Mouse (Mus musculus): Measurements from ENCODE around the gene Rcn2. TPM values are rescaled to one million over a fixed set of nuclear protein-coding genes. Genes with fewer than 3 reads are reported as not detected.

The Rcn2 gene
- polyA plus RNA-seq, 1 experiment from 2014 or later = 345 TPM

DNA sequence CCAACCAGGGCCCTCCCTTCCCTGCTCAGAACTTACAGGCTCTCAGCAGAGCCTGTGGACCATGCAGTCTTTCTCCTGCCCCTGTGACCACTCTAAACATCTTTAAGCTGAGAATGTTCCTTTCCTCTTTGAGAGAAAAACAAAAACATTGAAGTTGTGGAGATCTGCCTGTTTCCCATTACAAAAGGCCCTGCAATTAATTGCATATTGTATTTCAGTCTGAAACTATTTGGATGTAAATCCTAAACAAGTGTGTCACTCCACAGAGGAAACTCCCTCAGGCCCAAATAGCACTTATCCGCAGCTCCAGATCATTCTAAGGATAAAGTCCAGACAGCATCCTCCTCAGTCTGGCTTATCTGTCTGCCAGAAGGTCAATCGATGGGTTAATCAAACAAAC is 31.2 kb downstream of the Rcn2 start:
- Histone ChIP-seq H3K9ac (no peak overlapping the region), H3K4me1 (peaks cover 17% of the 10 kb centered on the region), H3K27me3 (no peaks in the 10 kb centered on the region), H3K4me3 (no peak overlapping the region), H3K4me2 (replicated peaks) (no peak overlapping the region), H3K36me3 (peaks cover 32% of the 10 kb centered on the region), H3K9me3 (replicated peaks) (no peaks in the 10 kb centered on the region), H3K27ac (no peak overlapping the region)
- ATAC-seq (ENCODE audit: low FRiP score) = no peak
- WGBS = 88% methylated on average over 2 of the region's 2 CpGs

GRCm38 (mm10) chr9:56074863-56075262 is 33.2 kb downstream of the Rcn2 start:
- WGBS = 75% methylated on average over 12 of the region's 12 CpGs
- no peak overlapping the region for H3K9ac ChIP-seq
- H3K4me1 ChIP-seq = peaks cover 17% of the 10 kb centered on the region
- no peak overlapping the region for H3K4me3 ChIP-seq
- no peak overlapping the region for H3K27ac ChIP-seq
- H3K4me2 ChIP-seq (replicated peaks) = no peak overlapping the region
- peaks cover 30% of the 10 kb centered on the region for H3K36me3 ChIP-seq
- no peaks in the 10 kb centered on the region for H3K27me3 ChIP-seq
- ATAC-seq (ENCODE audit: low FRiP score) = no peak
- H3K9me3 ChIP-seq (replicated peaks) = no peaks in the 10 kb centered on the region

- H3K27me3 ChIP-seq = no peaks in the 10 kb centered on the region
- no peaks in the 10 kb centered on the region for H3K9me3 ChIP-seq (replicated peaks)
- peaks cover 31% of the 10 kb centered on the region for H3K36me3 ChIP-seq
- no peak overlapping the region for H3K4me3 ChIP-seq
- 0 out of 2 replicates have a peak overlapping the region, but pooled peaks have one; percentile 14 for H3K27ac ChIP-seq
- H3K4me1 ChIP-seq = peaks cover 17% of the 10 kb centered on the region
- H3K4me2 ChIP-seq (replicated peaks) = no peak overlapping the region
- 0 out of 2 replicates have a peak, but pooled peaks have one; percentile 46 for ATAC-seq (ENCODE audit: low FRiP score)
- no peak overlapping the region for H3K9ac ChIP-seq
- WGBS = 6% methylated on average over 4 of the region's 4 CpGs
Measured at GRCm38 (mm10) chr9:56075264-56075663, 33.6 kb downstream of the Rcn2 start.

- Histone ChIP-seq H3K4me1 (peaks cover 17% of the 10 kb centered on the region), H3K4me2 (replicated peaks) (no peak overlapping the region), H3K9me3 (replicated peaks) (no peaks in the 10 kb centered on the region), H3K27ac (peak overlapping the region; percentile 14), H3K36me3 (peaks cover 28% of the 10 kb centered on the region), H3K9ac (no peak overlapping the region), H3K4me3 (no peak overlapping the region), H3K27me3 (no peaks in the 10 kb centered on the region)
- WGBS = 56% methylated on average over 7 of the region's 7 CpGs
- no peak for ATAC-seq (ENCODE audit: low FRiP score)
Measured at GRCm38 (mm10) chr9:56075901-56076620, 34.4 kb downstream of the Rcn2 start.

GRCm38 (mm10) chr9:56079587-56079986 is 37.9 kb downstream of the Rcn2 start:
- no peak overlapping the region for H3K27ac ChIP-seq
- H3K4me2 ChIP-seq (replicated peaks) = no peak overlapping the region
- peaks cover 18% of the 10 kb centered on the region for H3K36me3 ChIP-seq
- 83% methylated on average over 5 of the region's 5 CpGs for WGBS
- H3K9me3 ChIP-seq (replicated peaks) = no peaks in the 10 kb centered on the region
- no peak for ATAC-seq (ENCODE audit: low FRiP score)
- no peaks in the 10 kb centered on the region for H3K27me3 ChIP-seq
- H3K4me1 ChIP-seq = peaks cover 17% of the 10 kb centered on the region
- no peak overlapping the region for H3K4me3 ChIP-seq
- H3K9ac ChIP-seq = no peak overlapping the region

DNA sequence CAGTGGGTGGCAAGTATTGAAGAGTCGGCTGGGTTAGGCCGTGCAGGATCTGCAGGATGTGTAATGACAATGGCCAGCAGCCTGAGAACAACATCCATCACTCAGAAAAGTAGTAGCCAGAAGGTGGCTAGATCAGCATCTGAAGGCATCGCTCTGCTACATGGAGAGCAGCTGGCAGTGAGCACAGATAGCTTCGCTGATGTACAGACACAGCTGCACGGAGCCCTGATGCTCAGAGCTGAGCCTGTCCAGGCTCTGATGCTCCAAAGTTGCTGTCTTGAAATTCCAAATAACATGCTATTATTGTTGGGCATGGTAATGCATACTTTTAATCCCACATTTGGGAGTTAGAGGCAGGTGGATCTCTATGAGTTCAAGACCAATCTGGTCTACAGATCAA is 44.9 kb downstream of the Rcn2 start:
- Histone ChIP-seq H3K4me2 (replicated peaks) (no peak overlapping the region), H3K4me1 (peaks cover 13% of the 10 kb centered on the region), H3K9me3 (replicated peaks) (no peaks in the 10 kb centered on the region), H3K27me3 (no peaks in the 10 kb centered on the region), H3K36me3 (0 out of 2 replicates have a peak, but pooled peaks cover 5% of the 10 kb centered on the region), H3K4me3 (no peak overlapping the region), H3K9ac (no peak overlapping the region), H3K27ac (no peak overlapping the region)
- 82% methylated on average over 5 of the region's 5 CpGs for WGBS
- ATAC-seq (ENCODE audit: low FRiP score) = no peak

DNA sequence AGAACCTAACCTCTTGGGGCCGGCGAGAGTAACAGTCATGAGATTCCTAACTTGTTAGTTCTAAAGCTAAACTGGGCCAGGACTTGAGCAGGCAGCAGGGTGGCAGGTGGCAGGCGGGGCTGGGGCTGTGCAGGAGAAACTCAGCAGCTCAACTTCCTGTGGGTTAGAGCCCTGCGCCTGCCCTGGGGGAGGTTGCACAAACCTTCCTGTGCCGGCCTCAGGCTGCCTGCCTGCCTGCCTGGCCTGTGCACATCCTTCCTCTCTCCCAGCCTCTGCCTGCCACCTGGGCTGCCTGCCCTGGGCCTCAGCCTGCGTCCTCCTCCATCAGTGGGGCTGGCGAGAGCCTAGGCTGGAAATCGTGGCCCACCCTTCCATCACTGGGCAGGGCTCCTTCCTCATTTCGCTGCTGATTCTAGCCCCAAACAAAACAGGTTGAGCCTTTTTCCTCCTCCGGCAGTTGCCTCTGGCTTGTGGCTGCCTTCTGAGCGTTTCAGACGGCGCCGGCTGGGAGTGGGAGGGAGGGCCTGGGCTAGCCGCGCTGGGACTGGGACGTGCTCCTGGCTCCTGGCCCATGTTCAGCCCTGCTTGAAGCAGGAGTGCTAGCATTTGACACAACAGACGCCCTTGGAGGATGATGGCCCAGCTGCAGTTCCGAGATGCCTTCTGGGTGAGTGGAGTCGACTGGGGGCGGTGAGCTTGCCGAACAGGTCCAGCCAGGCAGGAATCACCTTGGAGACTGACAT is 48.3 kb downstream of the Rcn2 start, which contains the start of gene Pstpip1:
Gene Pstpip1 (plus strand): TSS at position 185 of the 743 bp plus-strand sequence.
- WGBS = 32% methylated on average over 22 of the region's 22 CpGs
- Histone ChIP-seq H3K27ac (peak within 1 kb of the TSS; percentile 58), H3K9me3 (replicated peaks) (no peaks in the 10 kb centered on the region), H3K27me3 (no peaks in the 10 kb centered on the region), H3K9ac (no peak within 1 kb of the TSS), H3K36me3 (no peaks in the 10 kb centered on the region), H3K4me2 (replicated peaks) (no peak within 1 kb of the TSS; the same call in 1 of the 2 replicates), H3K4me3 (no peak within 1 kb of the TSS), H3K4me1 (peaks cover 13% of the 10 kb centered on the region)
- peak; percentile 71 for ATAC-seq (ENCODE audit: low FRiP score)

- Histone ChIP-seq H3K9ac (no peak overlapping the region), H3K4me2 (replicated peaks) (no peak overlapping the region), H3K27ac (no peak overlapping the region), H3K36me3 (no peaks in the 10 kb centered on the region), H3K27me3 (no peaks in the 10 kb centered on the region), H3K4me1 (peaks cover 13% of the 10 kb centered on the region), H3K4me3 (no peak overlapping the region), H3K9me3 (replicated peaks) (no peaks in the 10 kb centered on the region)
- peak; percentile 41; the same call in 1 of the 2 replicates for ATAC-seq (ENCODE audit: low FRiP score)
- WGBS = 80% methylated on average over 5 of the region's 5 CpGs
Measured at GRCm38 (mm10) chr9:56090546-56091225, 49.0 kb downstream of the Rcn2 start.

DNA sequence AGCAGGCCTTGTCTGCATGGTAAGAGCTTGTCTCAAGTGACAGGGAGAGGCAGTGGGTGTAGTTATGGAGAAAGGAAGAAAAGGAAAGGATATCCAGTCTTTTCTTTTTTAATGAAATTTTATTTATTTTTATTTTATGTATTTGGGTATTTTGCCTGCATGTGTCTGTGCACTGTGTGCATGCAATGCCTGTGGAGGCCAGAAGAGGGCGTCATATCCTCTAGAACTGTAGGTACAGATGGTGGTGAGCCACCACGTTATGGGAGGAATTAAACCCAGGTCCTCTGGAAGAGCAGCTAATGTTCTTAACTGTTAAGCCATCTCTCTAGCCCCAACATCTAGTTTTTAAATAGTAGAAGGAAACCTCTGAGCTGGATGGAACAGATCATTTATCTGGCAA is 50.5 kb downstream of the Rcn2 start:
- Histone ChIP-seq H3K27me3 (no peaks in the 10 kb centered on the region), H3K9ac (no peak overlapping the region), H3K9me3 (replicated peaks) (no peaks in the 10 kb centered on the region), H3K4me1 (peaks cover 13% of the 10 kb centered on the region), H3K27ac (no peak overlapping the region), H3K4me2 (replicated peaks) (no peak overlapping the region), H3K4me3 (no peak overlapping the region), H3K36me3 (no peaks in the 10 kb centered on the region)
- WGBS = 48% methylated on average over 2 of the region's 2 CpGs
- ATAC-seq (ENCODE audit: low FRiP score) = no peak

DNA sequence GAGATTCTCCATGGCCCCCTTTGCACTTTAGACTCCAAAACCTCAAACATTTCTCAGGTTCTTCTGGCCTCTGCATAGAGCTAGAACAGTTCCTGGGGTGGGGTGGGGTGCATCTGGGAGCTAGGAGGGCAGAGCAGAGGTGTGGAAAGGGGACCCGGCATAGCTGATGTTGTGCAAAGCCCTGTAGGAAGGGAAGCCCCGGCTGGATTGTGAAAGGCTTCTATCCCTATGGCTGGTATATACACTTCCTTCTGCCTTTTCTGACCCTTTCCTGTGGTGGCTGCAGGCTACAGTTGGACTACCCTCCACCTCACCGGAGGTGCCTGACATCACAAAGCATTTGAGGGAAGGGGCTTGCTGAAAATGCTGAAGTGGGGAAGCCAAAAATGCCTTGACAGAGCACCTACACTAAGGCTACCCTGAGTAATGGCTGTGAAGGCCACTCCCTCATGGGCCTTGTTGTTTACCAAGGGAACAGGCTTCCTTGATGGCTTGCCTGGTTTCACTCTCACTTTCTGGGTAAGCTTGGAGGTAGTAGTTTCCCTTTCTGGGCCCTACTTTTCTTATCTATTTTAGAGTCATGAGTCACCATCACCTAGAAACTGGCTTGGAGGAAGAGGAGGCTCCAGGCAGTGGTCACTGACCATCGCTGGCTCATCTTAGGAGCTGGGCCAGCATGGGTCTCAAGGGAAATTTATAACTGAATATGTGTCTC is 56.1 kb downstream of the Rcn2 start:
- H3K9ac ChIP-seq = no peak overlapping the region
- no peak overlapping the region for H3K27ac ChIP-seq
- H3K36me3 ChIP-seq = no peaks in the 10 kb centered on the region
- H3K4me1 ChIP-seq = no peaks in the 10 kb centered on the region
- no peaks in the 10 kb centered on the region for H3K9me3 ChIP-seq (replicated peaks)
- H3K27me3 ChIP-seq = no peaks in the 10 kb centered on the region
- ATAC-seq (ENCODE audit: low FRiP score) = no peak
- H3K4me3 ChIP-seq = no peak overlapping the region
- no peak overlapping the region for H3K4me2 ChIP-seq (replicated peaks)
- WGBS = 90% methylated on average over 4 of the region's 4 CpGs

GRCm38 (mm10) chr9:56100041-56100522 is 58.4 kb downstream of the Rcn2 start:
- no peaks in the 10 kb centered on the region for H3K9me3 ChIP-seq (replicated peaks)
- ATAC-seq (ENCODE audit: low FRiP score) = no peak
- H3K4me2 ChIP-seq (replicated peaks) = no peak overlapping the region
- H3K27ac ChIP-seq = no peak overlapping the region
- H3K27me3 ChIP-seq = no peaks in the 10 kb centered on the region
- no peak overlapping the region for H3K4me3 ChIP-seq
- H3K4me1 ChIP-seq = peaks cover 2% of the 10 kb centered on the region; the same call in 1 of the 2 replicates
- WGBS = 85% methylated on average over 7 of the region's 7 CpGs
- no peaks in the 10 kb centered on the region for H3K36me3 ChIP-seq
- H3K9ac ChIP-seq = no peak overlapping the region

Data from hindbrain, embryonic 12.5 days (tissue).